In genomic region chr5:76363453-76364104, GRCm38 (mm10) we compare ENCODE assay signal across 10 mouse cellular contexts. TPM values are rescaled to one million over a fixed set of nuclear protein-coding genes. Genes with fewer than 3 reads are reported as not detected.
DNase-seq lines count a peak whose midpoint lies in the region; ATAC-seq and TF ChIP-seq lines count a peak whose summit lies in the region.
"Had no signal": no experiment of that assay in that cellular context is flagged by ENCODE, and none has a peak within 500 bp of the region (broad histone marks: within the 10 kb centered on the region; RNA-seq: fewer than 3 reads in every experiment).

Gene Nmu (minus strand): TSS chr5:76363788.

- no peak within 1 kb of the TSS for H3K27ac ChIP-seq in layer of hippocampus, adult 2 months
- no peak within 1 kb of the TSS for H3K27ac ChIP-seq in embryonic facial prominence, embryonic 11.5 days (replicated peaks; ENCODE audit: low read depth, low read length)
- H3K27ac ChIP-seq in intestine, embryonic 14.5 days (ENCODE audit: low read depth), result no peak within 1 kb of the TSS
- H3K27ac ChIP-seq in neural tube, embryonic 15.5 days (replicated peaks), result no peak within 1 kb of the TSS

- ATAC-seq in embryonic facial prominence, embryonic 11.5 days (replicated peaks; ENCODE audit: insufficient number of reproducible peaks, low FRiP score, low TSS enrichment, low read depth), result peak; percentile 62; the same call in 1 of the 2 replicates
- no peak; the same call in 1 of the 2 replicates for ATAC-seq in intestine, embryonic 14.5 days (replicated peaks; ENCODE audit: low FRiP score, low TSS enrichment, low read depth)
- no peak for ATAC-seq in neural tube, embryonic 15.5 days (ENCODE audit: low FRiP score)
- no peak for ATAC-seq in megakaryocyte progenitor cell, adult 5-6 weeks (replicated peaks; ENCODE audit: poor library complexity)

- H3K4me2 ChIP-seq in embryonic facial prominence, embryonic 11.5 days (ENCODE audit: low read depth, low read length), result peak within 1 kb of the TSS; percentile 76
- H3K4me2 ChIP-seq in intestine, embryonic 14.5 days (ENCODE audit: low read length), result peak within 1 kb of the TSS; percentile 71
- peak within 1 kb of the TSS; percentile 71 for H3K4me2 ChIP-seq in neural tube, embryonic 15.5 days

- no peaks in the 10 kb centered on the region for H3K4me1 ChIP-seq in embryonic facial prominence, embryonic 11.5 days (ENCODE audit: control insufficient read depth, insufficient read depth, low read length)
- H3K4me1 ChIP-seq in intestine, embryonic 14.5 days (replicated peaks; ENCODE audit: control insufficient read depth, insufficient read depth, low read length), result 0 out of 2 replicates have a peak, but pooled peaks cover 7% of the 10 kb centered on the region
- H3K4me1 ChIP-seq in neural tube, embryonic 15.5 days, result peaks cover 13% of the 10 kb centered on the region

- peaks cover 2% of the 10 kb centered on the region; the same call in 1 of the 2 replicates for H3K27me3 ChIP-seq in embryonic facial prominence, embryonic 11.5 days (ENCODE audit: control insufficient read depth, insufficient read depth, low read length)
- H3K27me3 ChIP-seq in intestine, embryonic 14.5 days (replicated peaks; ENCODE audit: control insufficient read depth, insufficient read depth, low read length), result peaks cover 24% of the 10 kb centered on the region
- H3K27me3 ChIP-seq in neural tube, embryonic 15.5 days (replicated peaks), result peaks cover 13% of the 10 kb centered on the region

- no peaks in the 10 kb centered on the region for H3K9me3 ChIP-seq in embryonic facial prominence, embryonic 11.5 days (replicated peaks; ENCODE audit: control insufficient read depth, low read length)
- H3K9me3 ChIP-seq in intestine, embryonic 14.5 days (ENCODE audit: control insufficient read depth, low read length), result no peaks in the 10 kb centered on the region
- no peaks in the 10 kb centered on the region for H3K9me3 ChIP-seq in neural tube, embryonic 15.5 days (replicated peaks)

- peak within 1 kb of the TSS; percentile 29 for H3K9ac ChIP-seq in embryonic facial prominence, embryonic 11.5 days (replicated peaks; ENCODE audit: low read length)
- H3K9ac ChIP-seq in intestine, embryonic 14.5 days (ENCODE audit: low read length), result peak within 1 kb of the TSS; percentile 4; the same call in 1 of the 2 replicates
- H3K9ac ChIP-seq in neural tube, embryonic 15.5 days (replicated peaks), result peak within 1 kb of the TSS; percentile 38

- peak within 1 kb of the TSS; percentile 28; the same call in 1 of the 2 replicates for H3K4me3 ChIP-seq in layer of hippocampus, adult 2 months
- peak within 1 kb of the TSS; percentile 34 for H3K4me3 ChIP-seq in embryonic facial prominence, embryonic 11.5 days (ENCODE audit: low read depth, low read length)
- H3K4me3 ChIP-seq in intestine, embryonic 14.5 days (ENCODE audit: low read depth, low read length), result peak within 1 kb of the TSS; percentile 31
- peak within 1 kb of the TSS; percentile 36 for H3K4me3 ChIP-seq in neural tube, embryonic 15.5 days (replicated peaks)

- 5% methylated on average over 35 of the region's 35 CpGs for WGBS in embryonic facial prominence, embryonic 11.5 days
- 6% methylated on average over 35 of the region's 35 CpGs for WGBS in intestine, embryonic 14.5 days
- WGBS in neural tube, embryonic 15.5 days, result 6% methylated on average over 34 of the region's 35 CpGs

- no peaks in the 10 kb centered on the region for H3K36me3 ChIP-seq in embryonic facial prominence, embryonic 11.5 days (replicated peaks; ENCODE audit: control insufficient read depth, insufficient read depth, low read depth, low read length)
- no peaks in the 10 kb centered on the region for H3K36me3 ChIP-seq in intestine, embryonic 14.5 days (ENCODE audit: control insufficient read depth, insufficient read depth, low read length)
- no peaks in the 10 kb centered on the region for H3K36me3 ChIP-seq in neural tube, embryonic 15.5 days

- DNase-seq in layer of hippocampus, adult 2 months (ENCODE audit: low spot score in 2 of 2), result no peak
- no peak for DNase-seq in layer of hippocampus, postnatal 25 days (ENCODE audit: extremely low spot score in 1 of 2, low spot score in 1 of 2)
- peak; percentile 12 for DNase-seq in embryonic facial prominence, embryonic 11.5 days (ENCODE audit: low spot score)
- DNase-seq in intestine, embryonic 14.5 days (ENCODE audit: low spot score), result no peak
- DNase-seq in frontal cortex, postnatal 36 days (ENCODE audit: low spot score in 2 of 2), result no peak
- no peak for DNase-seq in B cell, adult 2 months
- DNase-seq: right cerebral cortex, postnatal 14 days had no signal

- TF ChIP-seq CTCF in layer of hippocampus, adult 2 months (conservative IDR thresholded peaks at IDR 0.05), result no peak

RNA-seq across cellular contexts. Expression of gene Nmu, which starts in this region (rescaled TPM):
- not detected for total RNA-seq in layer of hippocampus, adult 2 months (2021)
- not detected for total RNA-seq in layer of hippocampus, postnatal 25 days (2021)
- 0.35 and 0.45 TPM in 2 replicates for polyA plus RNA-seq in embryonic facial prominence, embryonic 11.5 days (2014; fragmentation: Nextera tagmentation; extraction: Ambion mirVana)
- 0.30 TPM in 1 of 2 replicates, not detected in the other for polyA plus RNA-seq in intestine, embryonic 14.5 days (2014; fragmentation: Nextera tagmentation; extraction: Ambion mirVana)
- 2.6 and 2.7 TPM in 2 replicates for polyA plus RNA-seq in neural tube, embryonic 15.5 days (2015; fragmentation: Nextera tagmentation; extraction: Ambion mirVana)
- total RNA-seq in megakaryocyte progenitor cell, adult 5-6 weeks (2015), result not detected in 2 replicates
- not detected in 2 replicates for total RNA-seq in megakaryocyte progenitor cell, adult 5-6 weeks (2017)
- total RNA-seq: heart, postnatal 14 days had no signal

Comparison
In these comparisons a context has a peak if more than half of its experiments do, and no peak if none do; other contexts are left out.
1. Peak in DNase-seq, ATAC-seq, H3K4me3 ChIP-seq, H3K9ac ChIP-seq and H3K4me2 ChIP-seq in embryonic facial prominence, embryonic 11.5 days; RNA of the gene not detected or under 1 TPM.